Mouse (Mus musculus) limb, embryonic 12.5 days (tissue): ENCODE measurements around the gene H2-M5. TPM values are rescaled to one million over a fixed set of nuclear protein-coding genes. Genes with fewer than 3 reads are reported as not detected.
A peak's percentile ranks its signal among the peaks of the same experiment; 100 is the strongest.
"Not testable (repeated sequence)": the region's sequence is repeated elsewhere in the genome, so short reads cannot be mapped to it uniquely, and the experiment has no call there.

ENCODE experiments used
- ATAC-seq: fragments of 200-750 bp; cut with Nextera tagmentation; 2 replicates; pipeline ENCODE4 v1.8.0; 2017; ENCODE audit warnings: low read depth, moderate TSS enrichment; ENCODE audit not compliant: insufficient number of reproducible peaks, insufficient read depth, low FRiP score, low TSS enrichment
- H3K27ac ChIP-seq: fragments of 300-500 bp; sonication (generic); 2 replicates; pipeline ENCODE4 v1.5.1; 2016; ENCODE audit warnings: mild to moderate bottlenecking, moderate library complexity
- H3K27me3 ChIP-seq: fragments of 300-500 bp; sonication (generic); 2 replicates; pipeline ENCODE4 v1.6.1; 2016; ENCODE audit warnings: mild to moderate bottlenecking, moderate library complexity
- H3K36me3 ChIP-seq: fragments of 300-500 bp; sonication (generic); 2 replicates; pipeline ENCODE4 v1.6.1; 2016; ENCODE audit warnings: mild to moderate bottlenecking, moderate library complexity
- H3K4me1 ChIP-seq: fragments of 300-500 bp; sonication (generic); replicated peaks from 2 replicates; pipeline ENCODE4 v1.6.1; 2016
- H3K4me2 ChIP-seq: fragments of 300-500 bp; sonication (generic); 2 replicates; pipeline ENCODE4 v1.6.1; 2016; ENCODE audit warnings: mild to moderate bottlenecking, moderate library complexity
- H3K4me3 ChIP-seq: fragments of 300-500 bp; sonication (generic); replicated peaks from 2 replicates; pipeline ENCODE4 v1.5.1; 2016; ENCODE audit warnings: mild to moderate bottlenecking
- H3K9ac ChIP-seq: fragments of 300-500 bp; sonication (generic); replicated peaks from 2 replicates; pipeline ENCODE4 v1.6.1; 2016; ENCODE audit warnings: mild to moderate bottlenecking, moderate library complexity
- H3K9me3 ChIP-seq: fragments of 300-500 bp; sonication (generic); 2 replicates; pipeline ENCODE4 v1.6.1; 2016; ENCODE audit warnings: mild to moderate bottlenecking, moderate library complexity
- WGBS: fragments of 180-500 bp; shearing (Covaris S2); methylation state at CpG from one replicate; pipeline ENCODE4 v1.1.7; 2016; 5-methylcytosine and 5-hydroxymethylcytosine counted together
- polyA plus RNA-seq: library from polyadenylated mRNA; unstranded; fragments of >200 nt; fragmentation: Nextera tagmentation; extraction: Ambion mirVana; gene quantifications from 2 replicates; pipeline ENCODE4 v1.2.1, GENCODE M21; 2016

The H2-M5 gene
- polyA plus RNA-seq: 1.4 and 1.9 TPM in 2 replicates

- Histone ChIP-seq H3K9me3 (no peaks in the 10 kb centered on the region), H3K27me3 (peaks cover 32% of the 10 kb centered on the region), H3K4me1 (0 out of 2 replicates have a peak, but pooled peaks cover 2% of the 10 kb centered on the region), H3K4me3 (peak within 1 kb of the TSS; percentile 23), H3K4me2 (peak within 1 kb of the TSS; percentile 44), H3K27ac (no peak within 1 kb of the TSS), H3K9ac (no peak within 1 kb of the TSS), H3K36me3 (no peaks in the 10 kb centered on the region)
- 27% methylated on average over 5 of the region's 5 CpGs for WGBS
- no peak for ATAC-seq
Measured at GRCm38 (mm10) chr17:36989437-36989836, at the start of gene H2-M5. Gene H2-M5 (minus strand): TSS chr17:36989537.

GRCm38 (mm10) chr17:37029162-37029561 is 39.8 kb upstream of the H2-M5 start:
- peak overlapping the region; percentile 43 for H3K4me3 ChIP-seq
- H3K9ac ChIP-seq: peak overlapping the region; percentile 37; the same call in 1 of the 2 replicates
- no peaks in the 10 kb centered on the region for H3K27me3 ChIP-seq
- peak overlapping the region; percentile 55 for H3K4me2 ChIP-seq
- WGBS: 68% methylated on average over 8 of the region's 8 CpGs
- peak overlapping the region; percentile 97 for H3K27ac ChIP-seq
- ATAC-seq: 0 out of 2 replicates have a peak, but pooled peaks have one; percentile 5
- no peaks in the 10 kb centered on the region for H3K9me3 ChIP-seq
- no peaks in the 10 kb centered on the region for H3K36me3 ChIP-seq
- H3K4me1 ChIP-seq: no peaks in the 10 kb centered on the region

GRCm38 (mm10) chr17:37028683-37029120 is 39.4 kb upstream of the H2-M5 start:
- H3K4me2 ChIP-seq: peak overlapping the region; percentile 55
- no peaks in the 10 kb centered on the region for H3K4me1 ChIP-seq
- no peaks in the 10 kb centered on the region for H3K36me3 ChIP-seq
- no peaks in the 10 kb centered on the region for H3K27me3 ChIP-seq
- H3K9ac ChIP-seq: peak overlapping the region; percentile 37; the same call in 1 of the 2 replicates
- peak overlapping the region; percentile 97 for H3K27ac ChIP-seq
- peak overlapping the region; percentile 43 for H3K4me3 ChIP-seq
- under 1% methylated on average over 14 of the region's 14 CpGs for WGBS
- H3K9me3 ChIP-seq: no peaks in the 10 kb centered on the region
- ATAC-seq: peak; percentile 98

- H3K27ac ChIP-seq: peak overlapping the region; percentile 97
- H3K9ac ChIP-seq: peak overlapping the region; percentile 55; the same call in 1 of the 2 replicates
- H3K36me3 ChIP-seq: no peaks in the 10 kb centered on the region
- ATAC-seq: peak; percentile 45
- H3K4me3 ChIP-seq: peak overlapping the region; percentile 43
- WGBS: 4% methylated on average over 10 of the region's 10 CpGs
- H3K4me1 ChIP-seq: no peaks in the 10 kb centered on the region
- H3K9me3 ChIP-seq: no peaks in the 10 kb centered on the region
- H3K4me2 ChIP-seq: peak overlapping the region; percentile 55
- no peaks in the 10 kb centered on the region for H3K27me3 ChIP-seq
Measured at GRCm38 (mm10) chr17:37028212-37028611, 38.9 kb upstream of the H2-M5 start.

- Histone ChIP-seq H3K4me3 (no peak overlapping the region), H3K36me3 (no peaks in the 10 kb centered on the region), H3K9ac (no peak overlapping the region), H3K27me3 (no peaks in the 10 kb centered on the region), H3K4me2 (no peak overlapping the region), H3K4me1 (no peaks in the 10 kb centered on the region), H3K9me3 (no peaks in the 10 kb centered on the region), H3K27ac (peak overlapping the region; percentile 97)
- WGBS: 93% methylated on average over 4 of the region's 4 CpGs
- ATAC-seq: no peak
Measured at GRCm38 (mm10) chr17:37027486-37027885, 38.1 kb upstream of the H2-M5 start.

GRCm38 (mm10) chr17:37026425-37026824 is 37.1 kb upstream of the H2-M5 start:
- Histone ChIP-seq H3K4me2 (no peak overlapping the region), H3K27me3 (no peaks in the 10 kb centered on the region), H3K9ac (no peak overlapping the region), H3K27ac (no peak overlapping the region), H3K4me1 (no peaks in the 10 kb centered on the region), H3K36me3 (no peaks in the 10 kb centered on the region), H3K9me3 (no peaks in the 10 kb centered on the region), H3K4me3 (no peak overlapping the region)
- WGBS: 90% methylated on average over 2 of the region's 2 CpGs
- ATAC-seq: no peak

GRCm38 (mm10) chr17:37022628-37023576 is 33.6 kb upstream of the H2-M5 start, which contains the start of gene Mog:
Gene Mog (minus strand): TSS chr17:37023398.
- no peak for ATAC-seq
- Histone ChIP-seq H3K4me1 (no peaks in the 10 kb centered on the region), H3K36me3 (no peaks in the 10 kb centered on the region), H3K27me3 (no peaks in the 10 kb centered on the region), H3K4me2 (no peak within 1 kb of the TSS), H3K9me3 (no peaks in the 10 kb centered on the region), H3K27ac (no peak within 1 kb of the TSS), H3K9ac (no peak within 1 kb of the TSS), H3K4me3 (no peak within 1 kb of the TSS)
- 70% methylated on average over 9 of the region's 9 CpGs for WGBS

- H3K4me2 ChIP-seq, H3K36me3 ChIP-seq, H3K4me3 ChIP-seq, H3K4me1 ChIP-seq, H3K9ac ChIP-seq, ATAC-seq, H3K27ac ChIP-seq, H3K27me3 ChIP-seq, H3K9me3 ChIP-seq: not testable (repeated sequence)
- 91% methylated on average over 5 of the region's 5 CpGs for WGBS
Measured at GRCm38 (mm10) chr17:37019242-37019641, 29.9 kb upstream of the H2-M5 start.

GRCm38 (mm10) chr17:37018328-37018727 is 29.0 kb upstream of the H2-M5 start:
- Histone ChIP-seq H3K4me1 (no peaks in the 10 kb centered on the region), H3K27me3 (no peaks in the 10 kb centered on the region), H3K27ac (no peak overlapping the region), H3K9me3 (no peaks in the 10 kb centered on the region), H3K36me3 (no peaks in the 10 kb centered on the region), H3K4me3 (no peak overlapping the region), H3K4me2 (no peak overlapping the region), H3K9ac (no peak overlapping the region)
- ATAC-seq: no peak
- WGBS: 78% methylated on average over 3 of the region's 3 CpGs

- no peak for ATAC-seq
- no peak overlapping the region for H3K4me2 ChIP-seq
- no peaks in the 10 kb centered on the region for H3K9me3 ChIP-seq
- H3K4me3 ChIP-seq: no peak overlapping the region
- no peaks in the 10 kb centered on the region for H3K4me1 ChIP-seq
- H3K9ac ChIP-seq: no peak overlapping the region
- peaks cover 9% of the 10 kb centered on the region for H3K36me3 ChIP-seq
- H3K27me3 ChIP-seq: no peaks in the 10 kb centered on the region
- no peak overlapping the region for H3K27ac ChIP-seq
Measured at GRCm38 (mm10) chr17:37016333-37016732, 27.0 kb upstream of the H2-M5 start.

GRCm38 (mm10) chr17:37012141-37012540 is 22.8 kb upstream of the H2-M5 start:
- Histone ChIP-seq H3K4me2 (no peak overlapping the region), H3K9ac (no peak overlapping the region), H3K27me3 (no peaks in the 10 kb centered on the region), H3K36me3 (peaks cover 51% of the 10 kb centered on the region), H3K4me3 (no peak overlapping the region), H3K4me1 (no peaks in the 10 kb centered on the region), H3K27ac (no peak overlapping the region), H3K9me3 (no peaks in the 10 kb centered on the region)
- ATAC-seq: no peak
- 65% methylated on average over 5 of the region's 5 CpGs for WGBS
